Mouse (Mus musculus): ENCODE data around the gene Adamts20.

Adamts20 gene

GRCm38 (mm10) chr15:94417216-94418155, 47.7 kb downstream of the Adamts20 start:
- no peak for TF ChIP-seq GATA4 (IDR thresholded peaks at IDR 0.05; ENCODE audit: insufficient replicate concordance, low read length)

- TF ChIP-seq GATA4 (IDR thresholded peaks at IDR 0.05; ENCODE audit: insufficient replicate concordance, low read length): no peak
Observed at GRCm38 (mm10) chr15:94409832-94410231, 55.4 kb downstream of the Adamts20 start.

GRCm38 (mm10) chr15:94406364-94406763, 58.9 kb downstream of the Adamts20 start:
- no peak for TF ChIP-seq GATA4 (IDR thresholded peaks at IDR 0.05; ENCODE audit: insufficient replicate concordance, low read length)

- TF ChIP-seq GATA4 (IDR thresholded peaks at IDR 0.05; ENCODE audit: insufficient replicate concordance, low read length): no peak
Observed at GRCm38 (mm10) chr15:94404071-94404545, 61.1 kb downstream of the Adamts20 start.

GRCm38 (mm10) chr15:94403461-94404070, 61.7 kb downstream of the Adamts20 start:
- TF ChIP-seq GATA4 (IDR thresholded peaks at IDR 0.05; ENCODE audit: insufficient replicate concordance, low read length): no peak

- no peak for TF ChIP-seq GATA4 (IDR thresholded peaks at IDR 0.05; ENCODE audit: insufficient replicate concordance, low read length)
Observed at GRCm38 (mm10) chr15:94403018-94403417, 62.2 kb downstream of the Adamts20 start.

GRCm38 (mm10) chr15:94392737-94393136, 72.5 kb downstream of the Adamts20 start:
- no peak for TF ChIP-seq GATA4 (IDR thresholded peaks at IDR 0.05; ENCODE audit: insufficient replicate concordance, low read length)

GRCm38 (mm10) chr15:94379425-94379824, 85.8 kb downstream of the Adamts20 start:
- TF ChIP-seq GATA4 (IDR thresholded peaks at IDR 0.05; ENCODE audit: insufficient replicate concordance, low read length): no peak

- TF ChIP-seq GATA4 (IDR thresholded peaks at IDR 0.05; ENCODE audit: insufficient replicate concordance, low read length): no peak
Observed at GRCm38 (mm10) chr15:94372548-94372947, 92.7 kb downstream of the Adamts20 start.

- no peak for TF ChIP-seq GATA4 (IDR thresholded peaks at IDR 0.05; ENCODE audit: insufficient replicate concordance, low read length)
Observed at GRCm38 (mm10) chr15:94349052-94349451, 116.2 kb downstream of the Adamts20 start.

- no peak for TF ChIP-seq GATA4 (IDR thresholded peaks at IDR 0.05; ENCODE audit: insufficient replicate concordance, low read length)
Observed at GRCm38 (mm10) chr15:94344317-94344716, 120.9 kb downstream of the Adamts20 start.

GRCm38 (mm10) chr15:94342365-94342764, 122.9 kb downstream of the Adamts20 start:
- no peak for TF ChIP-seq GATA4 (IDR thresholded peaks at IDR 0.05; ENCODE audit: insufficient replicate concordance, low read length)

- no peak for TF ChIP-seq GATA4 (IDR thresholded peaks at IDR 0.05; ENCODE audit: insufficient replicate concordance, low read length)
Observed at GRCm38 (mm10) chr15:94339011-94339410, 126.2 kb downstream of the Adamts20 start.

- TF ChIP-seq GATA4 (IDR thresholded peaks at IDR 0.05; ENCODE audit: insufficient replicate concordance, low read length): no peak
Observed at GRCm38 (mm10) chr15:94334586-94334985, 130.6 kb downstream of the Adamts20 start.

- TF ChIP-seq GATA4 (IDR thresholded peaks at IDR 0.05; ENCODE audit: insufficient replicate concordance, low read length): no peak
Observed at GRCm38 (mm10) chr15:94326626-94327025, 138.6 kb downstream of the Adamts20 start.

Data from liver, adult (tissue).